Mouse (Mus musculus) lung, embryonic 15.5 days (tissue): ENCODE results near the gene Arhgef15. TPM values are rescaled to one million over a fixed set of nuclear protein-coding genes. Genes with fewer than 3 reads are reported as not detected.

Experiments
- ATAC-seq: fragments of 200-750 bp; cut with Nextera tagmentation; 2 replicates; pipeline ENCODE4 v1.8.0; 2017; ENCODE audit warnings: moderate number of reproducible peaks, borderline replicate concordance; ENCODE audit not compliant: low FRiP score, low TSS enrichment; ENCODE audit errors: extremely low read depth
- H3K27ac ChIP-seq: fragments of 300-500 bp; sonication (generic); 2 replicates; pipeline ENCODE4 v1.5.1; 2015; ENCODE audit warnings: moderate library complexity, mild to moderate bottlenecking, inconsistent platforms
- H3K27me3 ChIP-seq: fragments of 300-500 bp; sonication (generic); 2 replicates; pipeline ENCODE4 v1.6.1; 2015; ENCODE audit warnings: inconsistent platforms
- H3K36me3 ChIP-seq: fragments of 300-500 bp; sonication (generic); 2 replicates; pipeline ENCODE4 v1.6.1; 2015; ENCODE audit warnings: inconsistent platforms
- H3K4me1 ChIP-seq: fragments of 300-500 bp; sonication (generic); 2 replicates; pipeline ENCODE4 v1.6.1; 2015; ENCODE audit warnings: inconsistent platforms
- H3K4me2 ChIP-seq: fragments of 300-500 bp; sonication (generic); 2 replicates; pipeline ENCODE4 v1.6.1; 2015; ENCODE audit warnings: inconsistent platforms, mild to moderate bottlenecking, moderate library complexity
- H3K4me3 ChIP-seq: fragments of 300-500 bp; sonication (generic); 2 replicates; pipeline ENCODE4 v1.5.1; 2015; ENCODE audit warnings: mild to moderate bottlenecking, inconsistent platforms
- H3K9ac ChIP-seq: fragments of 300-500 bp; sonication (generic); 2 replicates; pipeline ENCODE4 v1.6.1; 2015; ENCODE audit warnings: inconsistent platforms
- H3K9me3 ChIP-seq: fragments of 300-500 bp; sonication (generic); 2 replicates; pipeline ENCODE4 v1.6.1; 2016; ENCODE audit warnings: inconsistent platforms
- WGBS: fragments of 180-500 bp; shearing (Covaris S2); methylation state at CpG from one replicate; pipeline ENCODE4 v1.1.7; 2015; 5-methylcytosine and 5-hydroxymethylcytosine counted together
- polyA plus RNA-seq: library from polyadenylated mRNA; unstranded; fragments of >200 nt; fragmentation: Nextera tagmentation; extraction: Ambion mirVana; gene quantifications from 2 replicates; pipeline ENCODE4 v1.2.1, GENCODE M21; 2015

Gene Arhgef15
- polyA plus RNA-seq, 1 experiment from 2014 or later, result 24.4 TPM

- Histone ChIP-seq H3K36me3 (0 out of 2 replicates have a peak, but pooled peaks cover under 1% of the 10 kb centered on the region), H3K4me2 (0 out of 2 replicates have a peak overlapping the region, but pooled peaks have one; percentile 16), H3K9ac (0 out of 2 replicates have a peak overlapping the region, but pooled peaks have one; percentile 13), H3K4me1 (peaks cover 8% of the 10 kb centered on the region), H3K9me3 (no peaks in the 10 kb centered on the region), H3K4me3 (no peak overlapping the region), H3K27me3 (no peaks in the 10 kb centered on the region), H3K27ac (peak overlapping the region; percentile 82)
- WGBS, result 29% methylated on average over 14 of the region's 14 CpGs
- no peak for ATAC-seq
Observed at GRCm38 (mm10) chr11:68911531-68912177, 45.6 kb downstream of the Arhgef15 start.

GRCm38 (mm10) chr11:68908846-68909503, 48.3 kb downstream of the Arhgef15 start:
- no peak overlapping the region for H3K4me3 ChIP-seq
- H3K4me2 ChIP-seq, result no peak overlapping the region
- 37% methylated on average over 7 of the region's 7 CpGs for WGBS
- no peak overlapping the region for H3K27ac ChIP-seq
- H3K9me3 ChIP-seq, result no peaks in the 10 kb centered on the region
- no peaks in the 10 kb centered on the region for H3K27me3 ChIP-seq
- no peak for ATAC-seq
- peaks cover 27% of the 10 kb centered on the region for H3K36me3 ChIP-seq
- H3K4me1 ChIP-seq, result peaks cover 16% of the 10 kb centered on the region
- H3K9ac ChIP-seq, result no peak overlapping the region

- no peak for ATAC-seq
- no peak overlapping the region for H3K27ac ChIP-seq
- H3K4me1 ChIP-seq, result peaks cover 23% of the 10 kb centered on the region
- 79% methylated on average over 3 of the region's 3 CpGs for WGBS
- H3K4me3 ChIP-seq, result no peak overlapping the region
- H3K27me3 ChIP-seq, result no peaks in the 10 kb centered on the region
- H3K36me3 ChIP-seq, result peaks cover 43% of the 10 kb centered on the region
- no peak overlapping the region for H3K9ac ChIP-seq
- no peak overlapping the region for H3K4me2 ChIP-seq
- H3K9me3 ChIP-seq, result no peaks in the 10 kb centered on the region
Observed at GRCm38 (mm10) chr11:68907251-68907650, 50.0 kb downstream of the Arhgef15 start.

- H3K4me2 ChIP-seq, result no peak overlapping the region
- no peak overlapping the region for H3K9ac ChIP-seq
- H3K4me1 ChIP-seq, result peaks cover 16% of the 10 kb centered on the region
- no peak overlapping the region for H3K27ac ChIP-seq
- ATAC-seq, result peak; percentile 25; the same call in 1 of the 2 replicates
- no peak overlapping the region for H3K4me3 ChIP-seq
- no peaks in the 10 kb centered on the region for H3K9me3 ChIP-seq
- peaks cover 43% of the 10 kb centered on the region for H3K36me3 ChIP-seq
- H3K27me3 ChIP-seq, result no peaks in the 10 kb centered on the region
- 46% methylated on average over 4 of the region's 4 CpGs for WGBS
Observed at GRCm38 (mm10) chr11:68906461-68906790, 50.9 kb downstream of the Arhgef15 start.

GRCm38 (mm10) chr11:68905665-68906460, 51.4 kb downstream of the Arhgef15 start:
- WGBS, result 87% methylated on average over 9 of the region's 9 CpGs
- Histone ChIP-seq H3K27me3 (no peaks in the 10 kb centered on the region), H3K4me3 (no peak overlapping the region), H3K9me3 (no peaks in the 10 kb centered on the region), H3K9ac (no peak overlapping the region), H3K4me2 (no peak overlapping the region), H3K36me3 (peaks cover 43% of the 10 kb centered on the region), H3K27ac (no peak overlapping the region), H3K4me1 (peaks cover 19% of the 10 kb centered on the region)
- no peak for ATAC-seq

- peaks cover 21% of the 10 kb centered on the region for H3K4me1 ChIP-seq
- ATAC-seq, result no peak
- peaks cover 1% of the 10 kb centered on the region; the same call in 1 of the 2 replicates for H3K27me3 ChIP-seq
- H3K4me3 ChIP-seq, result no peak overlapping the region
- peaks cover 43% of the 10 kb centered on the region for H3K36me3 ChIP-seq
- H3K9ac ChIP-seq, result no peak overlapping the region
- WGBS, result 84% methylated on average over 3 of the region's 3 CpGs
- no peaks in the 10 kb centered on the region for H3K9me3 ChIP-seq
- no peak overlapping the region for H3K27ac ChIP-seq
- H3K4me2 ChIP-seq, result no peak overlapping the region
Observed at GRCm38 (mm10) chr11:68905138-68905531, 52.1 kb downstream of the Arhgef15 start.

- Histone ChIP-seq H3K27ac (no peak overlapping the region), H3K9ac (no peak overlapping the region), H3K9me3 (no peaks in the 10 kb centered on the region), H3K4me3 (no peak overlapping the region), H3K4me1 (peaks cover 21% of the 10 kb centered on the region), H3K36me3 (peaks cover 43% of the 10 kb centered on the region), H3K27me3 (peaks cover 5% of the 10 kb centered on the region; the same call in 1 of the 2 replicates), H3K4me2 (no peak overlapping the region)
- no peak for ATAC-seq
- WGBS, result 78% methylated on average over 8 of the region's 8 CpGs
Observed at GRCm38 (mm10) chr11:68904375-68905137, 52.7 kb downstream of the Arhgef15 start.

- 79% methylated on average over 2 of the region's 2 CpGs for WGBS
- ATAC-seq, result no peak
- peaks cover 43% of the 10 kb centered on the region for H3K36me3 ChIP-seq
- H3K9me3 ChIP-seq, result no peaks in the 10 kb centered on the region
- peaks cover 21% of the 10 kb centered on the region for H3K4me1 ChIP-seq
- H3K27ac ChIP-seq, result no peak overlapping the region
- H3K9ac ChIP-seq, result no peak overlapping the region
- peaks cover 5% of the 10 kb centered on the region; the same call in 1 of the 2 replicates for H3K27me3 ChIP-seq
- no peak overlapping the region for H3K4me2 ChIP-seq
- H3K4me3 ChIP-seq, result no peak overlapping the region
Observed at GRCm38 (mm10) chr11:68903775-68904174, 53.5 kb downstream of the Arhgef15 start.

- Histone ChIP-seq H3K36me3 (peaks cover 43% of the 10 kb centered on the region), H3K9me3 (no peaks in the 10 kb centered on the region), H3K27ac (peak overlapping the region; percentile 12; the same call in 1 of the 2 replicates), H3K27me3 (peaks cover 5% of the 10 kb centered on the region; the same call in 1 of the 2 replicates), H3K4me2 (peak overlapping the region; percentile 65), H3K9ac (peak overlapping the region; percentile 98), H3K4me3 (peak overlapping the region; percentile 95), H3K4me1 (peaks cover 21% of the 10 kb centered on the region)
- no peak for ATAC-seq
- WGBS, result 76% methylated on average over 5 of the region's 5 CpGs
Observed at GRCm38 (mm10) chr11:68902823-68903222, 54.5 kb downstream of the Arhgef15 start.

GRCm38 (mm10) chr11:68902367-68902766, 54.9 kb downstream of the Arhgef15 start:
- WGBS, result 2% methylated on average over 11 of the region's 11 CpGs

GRCm38 (mm10) chr11:68902047-68902364, 55.3 kb downstream of the Arhgef15 start:
- Histone ChIP-seq H3K4me1 (peaks cover 21% of the 10 kb centered on the region), H3K9ac (peak overlapping the region; percentile 98), H3K27ac (peak overlapping the region; percentile 88), H3K27me3 (peaks cover 5% of the 10 kb centered on the region; the same call in 1 of the 2 replicates), H3K36me3 (peaks cover 43% of the 10 kb centered on the region), H3K4me3 (peak overlapping the region; percentile 95), H3K4me2 (peak overlapping the region; percentile 65), H3K9me3 (no peaks in the 10 kb centered on the region)
- no peak for ATAC-seq
- under 1% methylated on average over 10 of the region's 10 CpGs for WGBS

More at GRCm38 (mm10) chr11:68902367-68902766, 54.9 kb downstream of the Arhgef15 start:
- peaks cover 5% of the 10 kb centered on the region; the same call in 1 of the 2 replicates for H3K27me3 ChIP-seq
- peaks cover 21% of the 10 kb centered on the region for H3K4me1 ChIP-seq
- peak overlapping the region; percentile 95 for H3K4me3 ChIP-seq
- H3K9me3 ChIP-seq, result no peaks in the 10 kb centered on the region
- H3K9ac ChIP-seq, result peak overlapping the region; percentile 98
- peaks cover 43% of the 10 kb centered on the region for H3K36me3 ChIP-seq
- peak overlapping the region; percentile 65 for H3K4me2 ChIP-seq
- no peak for ATAC-seq
- peak overlapping the region; percentile 12; the same call in 1 of the 2 replicates for H3K27ac ChIP-seq
